Mouse (Mus musculus): ENCODE results near the gene Wdr53. TPM values are rescaled to one million over a fixed set of nuclear protein-coding genes. Genes with fewer than 3 reads are reported as not detected.
"Not testable (repeated sequence)": the region's sequence is repeated elsewhere in the genome, so short reads cannot be mapped to it uniquely, and the experiment has no call there.

Gene Wdr53
- polyA plus RNA-seq, 1 experiment from 2014 or later: 12.8 TPM

DNA sequence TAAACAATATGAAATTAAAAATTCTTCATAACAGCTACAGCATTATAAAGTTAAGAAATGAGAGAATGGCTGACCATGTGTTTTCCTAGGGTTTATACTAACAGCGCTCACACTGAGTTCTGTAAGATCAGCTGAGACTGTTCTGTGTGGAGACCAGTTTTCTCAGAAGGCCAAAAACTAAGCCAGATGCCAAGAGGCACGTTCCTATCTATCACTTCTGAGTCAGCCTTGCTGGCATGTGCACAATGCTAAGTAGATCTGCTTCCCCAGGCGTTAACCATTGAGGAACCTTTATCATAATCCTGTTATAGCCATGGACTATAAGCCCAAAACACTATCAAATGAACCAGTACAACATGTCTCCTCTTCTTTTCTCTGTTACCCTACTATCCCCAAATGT lies 15.0 kb upstream of the Wdr53 start:
- H3K36me3 ChIP-seq (ENCODE audit: control insufficient read depth, insufficient read depth, low read length); ATAC-seq (ENCODE audit: low read depth); H3K27me3 ChIP-seq (ENCODE audit: control insufficient read depth, insufficient read depth, low read length); H3K4me1 ChIP-seq (ENCODE audit: control insufficient read depth, insufficient read depth, low read length); H3K4me2 ChIP-seq (ENCODE audit: low read depth, low read length); H3K9me3 ChIP-seq (ENCODE audit: control insufficient read depth, low read length); H3K9ac ChIP-seq (replicated peaks; ENCODE audit: low read depth, low read length); H3K27ac ChIP-seq (ENCODE audit: low read depth, low read length); H3K4me3 ChIP-seq (ENCODE audit: low read depth, low read length): not testable (repeated sequence)
- WGBS: 93% methylated on average over 3 of the region's 3 CpGs

GRCm38 (mm10) chr16:32237930-32238680 lies 8.9 kb upstream of the Wdr53 start:
- Histone ChIP-seq H3K27ac (ENCODE audit: low read depth, low read length) (no peak overlapping the region), H3K9me3 (ENCODE audit: control insufficient read depth, low read length) (no peaks in the 10 kb centered on the region), H3K27me3 (ENCODE audit: control insufficient read depth, insufficient read depth, low read length) (no peaks in the 10 kb centered on the region), H3K36me3 (ENCODE audit: control insufficient read depth, insufficient read depth, low read length) (peaks cover 13% of the 10 kb centered on the region), H3K4me2 (ENCODE audit: low read depth, low read length) (no peak overlapping the region), H3K4me3 (ENCODE audit: low read depth, low read length) (no peak overlapping the region), H3K4me1 (ENCODE audit: control insufficient read depth, insufficient read depth, low read length) (no peaks in the 10 kb centered on the region), H3K9ac (replicated peaks; ENCODE audit: low read depth, low read length) (no peak overlapping the region)
- WGBS: 93% methylated on average over 19 of the region's 19 CpGs
- no peak for ATAC-seq (ENCODE audit: low read depth)

GRCm38 (mm10) chr16:32239428-32240312 lies 7.4 kb upstream of the Wdr53 start:
- H3K4me1 ChIP-seq (ENCODE audit: control insufficient read depth, insufficient read depth, low read length): no peaks in the 10 kb centered on the region; the same call in 1 of the 2 replicates
- no peak overlapping the region for H3K4me2 ChIP-seq (ENCODE audit: low read depth, low read length)
- 92% methylated on average over 2 of the region's 2 CpGs for WGBS
- peaks cover 10% of the 10 kb centered on the region for H3K36me3 ChIP-seq (ENCODE audit: control insufficient read depth, insufficient read depth, low read length)
- no peaks in the 10 kb centered on the region for H3K27me3 ChIP-seq (ENCODE audit: control insufficient read depth, insufficient read depth, low read length)
- no peaks in the 10 kb centered on the region for H3K9me3 ChIP-seq (ENCODE audit: control insufficient read depth, low read length)
- no peak for ATAC-seq (ENCODE audit: low read depth)
- no peak overlapping the region for H3K9ac ChIP-seq (replicated peaks; ENCODE audit: low read depth, low read length)
- no peak overlapping the region for H3K4me3 ChIP-seq (ENCODE audit: low read depth, low read length)
- H3K27ac ChIP-seq (ENCODE audit: low read depth, low read length): no peak overlapping the region

- no peak for ATAC-seq (ENCODE audit: low read depth)
- WGBS: 84% methylated on average over 3 of the region's 3 CpGs
- H3K4me1 ChIP-seq (ENCODE audit: control insufficient read depth, insufficient read depth, low read length): peaks cover 15% of the 10 kb centered on the region
- no peak overlapping the region for H3K9ac ChIP-seq (replicated peaks; ENCODE audit: low read depth, low read length)
- no peaks in the 10 kb centered on the region for H3K9me3 ChIP-seq (ENCODE audit: control insufficient read depth, low read length)
- H3K27ac ChIP-seq (ENCODE audit: low read depth, low read length): no peak overlapping the region
- H3K4me3 ChIP-seq (ENCODE audit: low read depth, low read length): no peak overlapping the region
- H3K36me3 ChIP-seq (ENCODE audit: control insufficient read depth, insufficient read depth, low read length): no peaks in the 10 kb centered on the region
- H3K4me2 ChIP-seq (ENCODE audit: low read depth, low read length): no peak overlapping the region
- no peaks in the 10 kb centered on the region for H3K27me3 ChIP-seq (ENCODE audit: control insufficient read depth, insufficient read depth, low read length)
These were observed 3.1 kb upstream of the Wdr53 start for GRCm38 (mm10) chr16:32243901-32244300.

DNA sequence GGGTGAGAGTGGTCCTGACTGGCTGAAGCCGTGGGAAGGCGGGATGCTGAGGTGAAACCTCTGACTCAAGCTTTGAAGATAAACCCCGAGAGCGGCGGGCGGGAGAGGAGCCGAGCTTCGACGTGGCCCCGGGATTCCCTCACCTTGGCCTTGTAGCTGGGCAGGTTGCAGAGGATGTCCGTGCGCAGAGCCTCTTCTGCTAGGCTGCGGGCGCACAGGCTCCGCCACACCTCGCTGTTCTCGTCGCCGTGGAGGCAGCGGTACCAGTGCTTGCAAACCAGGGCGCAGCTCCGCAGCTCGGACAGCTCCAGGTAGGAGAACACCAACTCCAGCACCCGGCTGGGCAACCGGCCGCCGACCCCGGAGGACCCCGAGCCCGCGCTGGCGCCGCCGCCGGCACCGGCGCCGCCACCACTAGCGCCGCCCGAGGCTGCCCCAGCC lies 656 bp upstream of the Wdr53 start:
- Histone ChIP-seq H3K9ac (replicated peaks; ENCODE audit: low read depth, low read length) (peak overlapping the region; percentile 84), H3K4me2 (ENCODE audit: low read depth, low read length) (peak overlapping the region; percentile 66), H3K4me1 (ENCODE audit: control insufficient read depth, insufficient read depth, low read length) (peaks cover 15% of the 10 kb centered on the region), H3K27ac (ENCODE audit: low read depth, low read length) (peak overlapping the region; percentile 90), H3K36me3 (ENCODE audit: control insufficient read depth, insufficient read depth, low read length) (no peaks in the 10 kb centered on the region), H3K27me3 (ENCODE audit: control insufficient read depth, insufficient read depth, low read length) (no peaks in the 10 kb centered on the region), H3K9me3 (ENCODE audit: control insufficient read depth, low read length) (no peaks in the 10 kb centered on the region), H3K4me3 (ENCODE audit: low read depth, low read length) (peak overlapping the region; percentile 97)
- ATAC-seq (ENCODE audit: low read depth): peak; percentile 58
- WGBS: under 1% methylated on average over 41 of the region's 41 CpGs

- H3K27me3 ChIP-seq (ENCODE audit: control insufficient read depth, insufficient read depth, low read length); H3K9ac ChIP-seq (replicated peaks; ENCODE audit: low read depth, low read length); ATAC-seq (ENCODE audit: low read depth); H3K36me3 ChIP-seq (ENCODE audit: control insufficient read depth, insufficient read depth, low read length); H3K4me3 ChIP-seq (ENCODE audit: low read depth, low read length); H3K9me3 ChIP-seq (ENCODE audit: control insufficient read depth, low read length); H3K27ac ChIP-seq (ENCODE audit: low read depth, low read length); H3K4me1 ChIP-seq (ENCODE audit: control insufficient read depth, insufficient read depth, low read length); H3K4me2 ChIP-seq (ENCODE audit: low read depth, low read length): not testable (repeated sequence)
- WGBS: 94% methylated on average over 2 of the region's 2 CpGs
These were observed 17.2 kb downstream of the Wdr53 start for GRCm38 (mm10) chr16:32264225-32264624.

DNA sequence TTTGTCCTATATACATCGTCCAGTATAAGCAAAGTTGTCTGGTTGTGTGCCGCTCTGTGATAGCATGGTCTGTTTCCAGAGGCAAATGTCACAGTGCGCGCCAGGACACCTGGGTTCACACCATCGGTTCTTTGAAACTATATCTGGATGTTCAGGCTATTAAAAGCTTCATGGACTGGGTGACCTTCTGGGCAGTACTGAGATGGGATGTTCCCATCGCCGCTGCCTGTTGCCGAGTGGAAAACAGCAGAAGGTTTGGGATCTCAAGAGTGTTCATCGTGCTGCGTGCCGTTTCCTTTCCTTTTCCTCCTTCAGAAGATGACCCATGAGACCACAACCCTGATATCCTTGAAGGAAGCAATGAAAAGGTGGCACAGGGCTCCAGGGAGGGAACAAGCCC lies 24.3 kb downstream of the Wdr53 start, which contains the start of gene Smco1:
Smco1 (plus strand) TSS at position 178 of the 400 bp plus-strand sequence.
- no peaks in the 10 kb centered on the region for H3K36me3 ChIP-seq (ENCODE audit: control insufficient read depth, insufficient read depth, low read length)
- H3K27me3 ChIP-seq (ENCODE audit: control insufficient read depth, insufficient read depth, low read length): no peaks in the 10 kb centered on the region
- H3K27ac ChIP-seq (ENCODE audit: low read depth, low read length): no peak within 1 kb of the TSS
- no peak for ATAC-seq (ENCODE audit: low read depth)
- H3K4me2 ChIP-seq (ENCODE audit: low read depth, low read length): no peak within 1 kb of the TSS
- no peaks in the 10 kb centered on the region for H3K9me3 ChIP-seq (ENCODE audit: control insufficient read depth, low read length)
- H3K9ac ChIP-seq (replicated peaks; ENCODE audit: low read depth, low read length): no peak within 1 kb of the TSS
- 88% methylated on average over 11 of the region's 11 CpGs for WGBS
- no peak within 1 kb of the TSS for H3K4me3 ChIP-seq (ENCODE audit: low read depth, low read length)
- H3K4me1 ChIP-seq (ENCODE audit: control insufficient read depth, insufficient read depth, low read length): no peaks in the 10 kb centered on the region

DNA sequence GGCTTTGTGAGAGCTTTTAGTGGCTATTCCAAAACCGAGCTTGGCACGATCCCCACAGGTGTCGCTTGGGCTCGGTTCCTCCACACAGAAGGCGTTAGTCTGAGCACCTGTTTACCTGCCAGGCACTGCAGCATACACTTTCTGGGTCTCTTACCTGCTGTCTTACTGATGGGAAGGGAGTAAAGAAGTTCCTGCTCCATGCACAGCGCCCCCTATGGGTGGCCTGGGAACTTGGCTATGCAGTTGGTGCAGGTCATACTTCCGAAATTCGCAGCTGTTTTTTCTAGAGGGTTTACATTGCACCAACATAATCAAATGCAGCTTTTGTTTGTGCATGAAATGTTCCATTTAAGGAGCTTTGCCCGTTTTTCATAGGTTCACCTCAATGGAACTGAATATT lies 26.3 kb downstream of the Wdr53 start:
- no peaks in the 10 kb centered on the region for H3K36me3 ChIP-seq (ENCODE audit: control insufficient read depth, insufficient read depth, low read length)
- 48% methylated on average over 9 of the region's 9 CpGs for WGBS
- ATAC-seq (ENCODE audit: low read depth): no peak

DNA sequence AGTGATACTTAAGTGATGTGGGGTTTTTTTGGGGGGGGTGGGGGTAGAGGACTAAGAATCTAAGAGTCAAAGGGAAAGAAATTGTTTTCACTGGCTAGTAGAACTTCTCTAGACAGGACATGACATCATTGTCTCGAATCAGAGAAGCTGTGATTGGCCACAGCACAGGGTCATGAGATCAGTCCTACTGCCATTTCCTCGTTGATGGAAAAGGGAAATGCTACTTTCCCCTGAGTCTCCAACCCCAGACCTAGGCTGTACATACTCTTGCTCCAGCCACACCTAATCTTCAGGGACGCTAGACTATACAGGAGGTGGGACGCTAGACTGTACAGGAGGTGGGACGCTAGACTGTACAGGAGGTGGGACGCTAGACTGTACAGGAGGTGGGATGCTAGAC lies 28.0 kb downstream of the Wdr53 start:
- Histone ChIP-seq H3K9ac (replicated peaks; ENCODE audit: low read depth, low read length) (no peak overlapping the region), H3K27ac (ENCODE audit: low read depth, low read length) (no peak overlapping the region), H3K27me3 (ENCODE audit: control insufficient read depth, insufficient read depth, low read length) (no peaks in the 10 kb centered on the region), H3K9me3 (ENCODE audit: control insufficient read depth, low read length) (no peaks in the 10 kb centered on the region), H3K4me3 (ENCODE audit: low read depth, low read length) (no peak overlapping the region), H3K36me3 (ENCODE audit: control insufficient read depth, insufficient read depth, low read length) (no peaks in the 10 kb centered on the region), H3K4me2 (ENCODE audit: low read depth, low read length) (no peak overlapping the region), H3K4me1 (ENCODE audit: control insufficient read depth, insufficient read depth, low read length) (peaks cover 14% of the 10 kb centered on the region)
- WGBS: 89% methylated on average over 6 of the region's 6 CpGs
- no peak for ATAC-seq (ENCODE audit: low read depth)

More for the DNA sequence above, 26.3 kb downstream of the Wdr53 start:
- no peaks in the 10 kb centered on the region for H3K27me3 ChIP-seq (ENCODE audit: control insufficient read depth, insufficient read depth, low read length)
- H3K9me3 ChIP-seq (ENCODE audit: control insufficient read depth, low read length): no peaks in the 10 kb centered on the region
- H3K4me1 ChIP-seq (ENCODE audit: control insufficient read depth, insufficient read depth, low read length): peaks cover 4% of the 10 kb centered on the region; the same call in 1 of the 2 replicates
- no peak overlapping the region for H3K27ac ChIP-seq (ENCODE audit: low read depth, low read length)
- no peak overlapping the region for H3K4me3 ChIP-seq (ENCODE audit: low read depth, low read length)
- no peak overlapping the region for H3K9ac ChIP-seq (replicated peaks; ENCODE audit: low read depth, low read length)
- no peak overlapping the region for H3K4me2 ChIP-seq (ENCODE audit: low read depth, low read length)

All from neural tube, embryonic 14.5 days (tissue).